Mouse (Mus musculus) hindbrain, embryonic 13.5 days (tissue): ENCODE measurements around the gene Coro1a. TPM values are rescaled to one million over a fixed set of nuclear protein-coding genes. Genes with fewer than 3 reads are reported as not detected.
"Not testable (repeated sequence)": the region's sequence is repeated elsewhere in the genome, so short reads cannot be mapped to it uniquely, and the experiment has no call there.

Experiments
- ATAC-seq: fragments of 200-750 bp; cut with Nextera tagmentation; 2 replicates; pipeline ENCODE4 v1.8.0; 2017; ENCODE audit warnings: moderate TSS enrichment; ENCODE audit not compliant: low FRiP score
- H3K27ac ChIP-seq: fragments of 300-500 bp; sonication (generic); 2 replicates; pipeline ENCODE4 v1.5.1; 2015; ENCODE audit warnings: inconsistent platforms, mild to moderate bottlenecking, moderate library complexity
- H3K27me3 ChIP-seq: fragments of 300-500 bp; sonication (generic); 2 replicates; pipeline ENCODE4 v1.6.1; 2015; ENCODE audit warnings: mild to moderate bottlenecking, inconsistent platforms
- H3K36me3 ChIP-seq: fragments of 300-500 bp; sonication (generic); 2 replicates; pipeline ENCODE4 v1.6.1; 2015; ENCODE audit warnings: mild to moderate bottlenecking, inconsistent platforms
- H3K4me1 ChIP-seq: fragments of 300-500 bp; sonication (generic); replicated peaks from 2 replicates; pipeline ENCODE4 v1.6.1; 2015; ENCODE audit warnings: inconsistent platforms
- H3K4me2 ChIP-seq: fragments of 300-500 bp; sonication (generic); 2 replicates; pipeline ENCODE4 v1.6.1; 2015; ENCODE audit warnings: inconsistent platforms, mild to moderate bottlenecking, moderate library complexity
- H3K4me3 ChIP-seq: fragments of 300-500 bp; sonication (generic); 2 replicates; pipeline ENCODE4 v1.5.1; 2015; ENCODE audit warnings: mild to moderate bottlenecking, inconsistent platforms
- H3K9ac ChIP-seq: fragments of 300-500 bp; sonication (generic); 2 replicates; pipeline ENCODE4 v1.6.1; 2015; ENCODE audit warnings: mild to moderate bottlenecking, inconsistent platforms
- H3K9me3 ChIP-seq: fragments of 300-500 bp; sonication (generic); 2 replicates; pipeline ENCODE4 v1.6.1; 2016; ENCODE audit warnings: inconsistent platforms
- WGBS: fragments of 180-500 bp; shearing (Covaris S2); methylation state at CpG from one replicate; pipeline ENCODE4 v1.1.7; 2015; 5-methylcytosine and 5-hydroxymethylcytosine counted together
- polyA plus RNA-seq: library from polyadenylated mRNA; unstranded; fragments of >200 nt; fragmentation: Nextera tagmentation; extraction: Ambion mirVana; gene quantifications from 2 replicates; pipeline ENCODE4 v1.2.1, GENCODE M21; 2015

Gene Coro1a
- polyA plus RNA-seq, 1 experiment from 2014 or later, result 81.4 TPM

DNA sequence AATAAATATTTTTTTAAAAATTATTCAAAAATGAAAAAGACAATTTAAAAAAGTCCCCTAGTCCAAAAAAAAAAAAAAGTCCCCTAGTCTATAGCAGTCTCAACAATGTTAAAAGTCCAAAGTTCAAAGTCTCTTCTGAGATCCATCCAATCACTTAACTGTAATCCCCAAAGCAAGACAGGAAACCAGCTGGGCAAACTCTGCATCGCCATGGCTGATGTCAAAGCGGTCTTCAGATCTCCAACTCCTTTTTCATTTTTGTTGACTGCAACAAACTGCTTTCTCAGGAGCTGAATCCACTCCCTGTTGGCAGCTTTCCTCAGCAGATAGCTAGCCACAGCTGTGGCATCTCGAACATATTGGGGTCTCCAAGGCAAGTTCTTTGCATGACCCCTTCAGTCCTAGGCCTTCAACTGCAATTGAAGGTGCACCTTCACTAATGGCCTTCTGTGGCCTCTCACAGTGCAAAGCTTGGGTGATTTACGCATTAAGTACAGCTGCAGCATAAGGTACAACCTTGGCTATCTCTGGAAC, 22.7 kb upstream of the Coro1a start:
- H3K36me3 ChIP-seq, H3K4me2 ChIP-seq, H3K27me3 ChIP-seq, H3K9ac ChIP-seq, H3K4me3 ChIP-seq, H3K4me1 ChIP-seq, ATAC-seq, H3K9me3 ChIP-seq, H3K27ac ChIP-seq: not testable (repeated sequence)
- WGBS, result 85% methylated on average over 4 of the region's 4 CpGs

DNA sequence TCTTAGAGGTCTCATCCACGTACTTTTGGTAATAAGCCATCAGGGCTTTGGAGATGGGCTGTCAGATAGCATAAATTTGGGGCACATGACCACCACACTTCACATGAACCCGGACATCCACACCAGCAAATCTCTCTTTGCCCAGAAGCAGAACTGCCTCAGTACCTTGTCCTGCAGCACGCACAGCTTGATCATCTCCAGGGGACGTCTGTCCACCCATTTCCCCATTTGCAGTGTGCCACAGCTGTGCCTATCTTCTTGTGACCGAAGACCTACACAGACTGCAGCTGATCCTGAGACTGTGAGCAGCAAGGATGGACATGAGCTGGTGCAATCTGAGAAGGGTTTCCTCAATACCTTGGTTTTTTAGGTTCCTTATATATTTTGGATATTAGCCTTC, 18.1 kb upstream of the Coro1a start:
- 86% methylated on average over 5 of the region's 5 CpGs for WGBS
- no peaks in the 10 kb centered on the region for H3K27me3 ChIP-seq
- no peak overlapping the region for H3K4me2 ChIP-seq
- H3K4me3 ChIP-seq, result no peak overlapping the region
- no peak for ATAC-seq
- peaks cover 5% of the 10 kb centered on the region; the same call in 1 of the 2 replicates for H3K9me3 ChIP-seq
- no peaks in the 10 kb centered on the region for H3K36me3 ChIP-seq
- no peak overlapping the region for H3K9ac ChIP-seq
- no peaks in the 10 kb centered on the region for H3K4me1 ChIP-seq
- H3K27ac ChIP-seq, result no peak overlapping the region

DNA sequence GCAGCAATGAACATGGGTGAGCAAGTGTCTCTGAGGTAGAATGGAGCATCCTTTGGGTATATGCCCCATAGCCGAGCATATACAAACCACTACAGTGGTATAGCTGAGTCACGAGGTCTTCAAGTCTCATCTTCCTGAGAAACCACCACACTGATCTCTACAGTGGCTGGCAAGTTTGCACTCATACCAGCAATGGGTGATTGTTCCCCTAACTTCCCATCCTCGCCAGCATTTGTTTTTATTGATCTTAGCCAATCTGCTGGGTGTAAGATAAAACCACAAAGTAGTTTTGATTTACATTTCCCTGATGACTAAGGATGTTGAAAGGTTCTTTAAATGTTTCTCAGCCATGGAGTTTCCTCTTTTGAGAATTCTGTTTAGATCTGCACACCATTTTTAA, 17.5 kb upstream of the Coro1a start:
- Histone ChIP-seq H3K9ac (no peak overlapping the region), H3K27me3 (no peaks in the 10 kb centered on the region)
- 84% methylated on average over 3 of the region's 3 CpGs for WGBS

DNA sequence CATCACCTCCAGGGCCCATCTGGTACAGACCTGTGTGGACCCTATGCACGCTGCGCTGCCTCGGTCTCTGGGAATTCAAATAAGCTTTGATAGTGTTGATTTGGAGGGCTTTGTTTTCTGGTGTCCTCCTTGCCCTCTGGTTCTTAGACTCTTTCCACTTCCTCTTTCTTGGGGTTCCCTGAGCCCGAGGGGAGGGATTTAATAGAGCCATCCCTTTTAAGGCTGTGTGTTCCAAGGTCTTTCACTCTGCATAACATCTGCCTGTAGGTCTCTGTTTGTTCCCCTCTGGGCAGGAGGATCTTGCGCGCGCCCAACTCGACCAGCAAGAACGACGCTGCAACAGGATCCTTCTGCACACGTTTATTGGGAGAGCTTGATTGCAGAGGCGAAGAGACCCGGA, 14.0 kb upstream of the Coro1a start:
- WGBS, result 91% methylated on average over 13 of the region's 13 CpGs
- H3K36me3 ChIP-seq, result no peaks in the 10 kb centered on the region
- H3K9ac ChIP-seq, result no peak overlapping the region
- H3K27ac ChIP-seq, result no peak overlapping the region
- H3K4me2 ChIP-seq, result no peak overlapping the region
- ATAC-seq, result no peak
- H3K27me3 ChIP-seq, result no peaks in the 10 kb centered on the region
- no peak overlapping the region for H3K4me3 ChIP-seq
- H3K4me1 ChIP-seq, result no peaks in the 10 kb centered on the region
- H3K9me3 ChIP-seq, result peaks cover 5% of the 10 kb centered on the region; the same call in 1 of the 2 replicates

More for the DNA sequence above, 17.5 kb upstream of the Coro1a start:
- no peaks in the 10 kb centered on the region for H3K4me1 ChIP-seq
- no peak for ATAC-seq
- no peaks in the 10 kb centered on the region for H3K36me3 ChIP-seq
- H3K9me3 ChIP-seq, result peaks cover 5% of the 10 kb centered on the region; the same call in 1 of the 2 replicates
- H3K4me2 ChIP-seq, result no peak overlapping the region
- H3K4me3 ChIP-seq, result no peak overlapping the region
- no peak overlapping the region for H3K27ac ChIP-seq

DNA sequence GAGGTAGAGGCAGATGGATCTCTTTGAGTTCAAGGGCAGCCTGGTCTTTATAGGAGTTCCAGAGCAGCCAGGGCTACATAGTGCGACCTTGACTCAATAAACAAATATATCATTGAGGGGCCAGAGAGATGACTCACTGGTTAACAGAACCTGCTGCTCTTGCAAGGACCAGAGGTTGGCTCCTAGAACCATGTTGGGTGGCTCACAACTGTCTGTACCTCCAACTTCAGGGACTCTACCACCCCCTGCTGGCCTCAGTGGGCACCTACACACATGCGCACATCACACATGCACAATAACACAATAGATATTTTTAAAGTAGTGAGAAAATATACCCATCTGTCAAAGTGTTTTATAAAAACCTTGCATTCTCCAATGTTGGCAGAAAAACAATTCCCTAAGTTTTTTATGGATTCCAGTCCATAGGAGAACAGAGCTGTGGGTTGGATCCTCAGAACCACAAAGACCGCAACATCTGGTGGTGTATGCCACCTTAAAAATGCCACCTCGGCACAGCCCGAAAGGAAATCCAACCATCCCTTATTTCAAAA, 11.3 kb upstream of the Coro1a start:
- Histone ChIP-seq H3K4me2 (no peak overlapping the region), H3K4me3 (no peak overlapping the region), H3K9ac (no peak overlapping the region), H3K4me1 (no peaks in the 10 kb centered on the region), H3K27me3 (no peaks in the 10 kb centered on the region), H3K36me3 (no peaks in the 10 kb centered on the region), H3K9me3 (peaks cover 5% of the 10 kb centered on the region; the same call in 1 of the 2 replicates), H3K27ac (no peak overlapping the region)
- ATAC-seq, result no peak
- WGBS, result 97% methylated on average over 5 of the region's 5 CpGs

DNA sequence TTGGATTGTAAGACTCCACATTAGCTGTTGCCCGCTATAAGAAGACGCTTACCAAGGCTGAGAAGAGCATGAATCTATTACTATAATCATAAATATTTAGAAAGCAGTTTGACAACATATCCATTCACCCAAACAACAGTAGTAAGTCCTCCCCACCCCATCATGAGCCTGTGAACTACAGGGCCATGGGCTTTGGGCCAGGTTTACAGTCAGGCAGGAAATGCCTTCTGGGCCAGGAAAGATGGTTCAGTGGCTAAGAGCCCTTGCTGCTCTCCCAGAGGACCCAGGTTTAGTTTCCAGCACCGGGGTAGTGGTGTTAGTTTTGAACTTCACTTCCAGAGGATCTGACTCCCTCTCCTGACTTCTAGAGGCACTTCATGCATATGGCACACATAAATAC, 10.0 kb upstream of the Coro1a start:
- 0 out of 2 replicates have a peak, but pooled peaks cover 3% of the 10 kb centered on the region for H3K9me3 ChIP-seq
- no peaks in the 10 kb centered on the region for H3K27me3 ChIP-seq
- H3K4me1 ChIP-seq, result no peaks in the 10 kb centered on the region
- no peak for ATAC-seq
- H3K4me2 ChIP-seq, result no peak overlapping the region
- H3K27ac ChIP-seq, result no peak overlapping the region
- H3K9ac ChIP-seq, result no peak overlapping the region
- no peaks in the 10 kb centered on the region for H3K36me3 ChIP-seq
- no peak overlapping the region for H3K4me3 ChIP-seq
- 90% methylated on average over 3 of the region's 3 CpGs for WGBS

DNA sequence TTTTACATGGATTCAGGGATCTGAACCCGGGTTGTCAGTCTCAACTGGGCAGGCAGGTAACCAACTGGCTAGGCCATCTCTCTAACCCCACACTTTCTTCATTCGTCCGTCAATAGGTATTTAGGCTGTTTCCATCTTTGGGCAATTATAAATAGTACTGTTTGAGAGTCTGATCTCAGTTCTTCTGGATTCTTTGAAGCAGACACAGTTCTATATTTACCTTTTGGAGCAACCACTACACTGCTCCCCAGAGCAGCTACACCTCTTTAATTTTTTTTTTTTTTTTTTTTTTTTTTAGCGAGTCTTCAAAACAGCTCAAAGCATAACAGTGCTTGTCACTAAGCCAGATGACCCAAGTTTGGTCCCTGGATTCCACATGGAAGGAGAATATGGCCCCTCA, 8.1 kb upstream of the Coro1a start:
- no peaks in the 10 kb centered on the region for H3K36me3 ChIP-seq
- no peak overlapping the region for H3K4me3 ChIP-seq
- H3K27me3 ChIP-seq, result no peaks in the 10 kb centered on the region
- H3K9ac ChIP-seq, result no peak overlapping the region
- no peak for ATAC-seq
- no peak overlapping the region for H3K27ac ChIP-seq
- no peaks in the 10 kb centered on the region for H3K4me1 ChIP-seq
- WGBS, result 81% methylated on average over 4 of the region's 4 CpGs
- no peaks in the 10 kb centered on the region for H3K9me3 ChIP-seq
- H3K4me2 ChIP-seq, result no peak overlapping the region

DNA sequence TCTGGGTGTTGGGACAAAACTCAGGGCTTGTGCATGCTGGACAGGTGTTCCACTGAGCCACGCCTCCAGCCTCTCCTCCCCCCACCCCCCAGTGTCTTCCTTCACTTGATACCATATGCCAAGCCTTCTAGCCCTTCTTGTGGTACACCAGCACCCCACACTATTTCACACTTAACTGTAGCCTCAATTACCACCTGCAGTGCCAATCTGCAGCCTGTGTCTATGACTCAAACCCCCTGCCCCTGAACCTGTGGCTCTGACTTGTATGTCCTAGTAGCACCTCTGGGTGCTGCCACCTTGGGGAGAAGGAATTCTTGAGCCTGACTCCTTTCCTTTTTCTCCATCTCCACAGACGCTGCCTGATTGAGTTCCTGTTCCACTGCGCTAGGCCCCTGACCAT, 4.3 kb upstream of the Coro1a start:
- no peaks in the 10 kb centered on the region for H3K36me3 ChIP-seq
- no peak overlapping the region for H3K4me2 ChIP-seq
- 74% methylated on average over 3 of the region's 3 CpGs for WGBS
- 0 out of 2 replicates have a peak, but pooled peaks cover 3% of the 10 kb centered on the region for H3K27me3 ChIP-seq
- H3K4me1 ChIP-seq, result no peaks in the 10 kb centered on the region
- ATAC-seq, result no peak
- H3K9me3 ChIP-seq, result no peaks in the 10 kb centered on the region
- no peak overlapping the region for H3K4me3 ChIP-seq
- H3K9ac ChIP-seq, result no peak overlapping the region
- no peak overlapping the region for H3K27ac ChIP-seq

DNA sequence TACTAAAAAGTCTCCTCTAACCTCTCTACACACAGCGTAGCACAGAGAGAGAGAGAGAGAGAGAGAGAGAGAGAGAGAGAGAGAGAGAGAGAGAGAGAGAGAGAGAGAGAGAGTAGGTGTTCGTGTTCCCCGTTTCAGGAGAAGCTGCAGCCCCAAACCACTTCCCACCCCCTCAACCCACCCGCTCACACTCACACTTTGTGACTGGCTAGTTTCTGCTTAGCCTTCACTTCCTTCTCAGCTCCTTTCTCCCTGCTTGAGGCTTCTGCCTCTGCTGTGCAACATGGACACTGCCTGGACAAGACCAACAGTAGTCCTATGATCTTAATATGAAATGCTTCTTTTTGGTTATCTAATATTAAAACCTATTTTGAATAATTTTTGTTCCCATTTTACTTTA, 2.7 kb upstream of the Coro1a start:
- Histone ChIP-seq H3K9ac (no peak overlapping the region), H3K36me3 (no peaks in the 10 kb centered on the region), H3K4me2 (no peak overlapping the region), H3K4me1 (peaks cover 3% of the 10 kb centered on the region), H3K27me3 (peaks cover 11% of the 10 kb centered on the region; the same call in 1 of the 2 replicates), H3K27ac (no peak overlapping the region), H3K9me3 (no peaks in the 10 kb centered on the region), H3K4me3 (no peak overlapping the region)
- ATAC-seq, result no peak
- WGBS, result 74% methylated on average over 4 of the region's 4 CpGs

DNA sequence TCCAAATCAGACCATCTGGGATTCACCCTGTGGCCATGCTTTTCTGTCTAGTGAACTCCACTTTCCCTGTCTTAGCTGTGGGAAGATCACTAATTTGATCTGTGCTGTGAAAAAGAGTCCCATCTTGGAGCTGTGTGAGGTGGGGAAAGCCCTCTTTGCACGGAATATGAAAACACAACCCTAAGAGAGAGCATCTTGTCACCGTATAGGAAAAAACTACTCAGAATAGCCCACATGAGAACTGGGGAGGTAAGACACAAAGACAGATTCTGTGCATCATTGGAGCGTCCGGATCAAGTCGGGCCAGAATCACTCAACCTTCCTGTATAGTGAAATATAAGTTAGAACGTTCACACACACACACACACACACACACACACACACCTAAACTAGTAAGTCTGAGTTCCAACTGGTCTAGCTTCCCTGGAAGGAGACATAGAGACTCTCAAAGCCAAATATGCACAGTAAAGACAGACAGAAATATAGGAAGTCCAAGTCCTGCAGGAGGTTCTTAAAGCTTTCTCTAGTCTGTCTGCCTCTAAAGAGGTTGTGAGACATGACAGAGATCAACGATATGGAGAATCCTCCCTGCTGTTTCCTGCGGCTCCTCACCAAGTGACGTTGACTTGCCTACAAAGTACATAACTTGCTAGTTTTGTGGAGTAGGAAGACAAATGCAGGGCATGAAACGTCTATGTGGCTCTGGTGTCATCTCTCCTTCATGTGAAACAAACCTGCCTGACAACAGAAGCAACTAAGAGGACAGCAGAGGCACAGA, 777 bp upstream of the Coro1a start:
- no peak overlapping the region for H3K27ac ChIP-seq
- H3K4me2 ChIP-seq, result no peak overlapping the region
- H3K4me1 ChIP-seq, result peaks cover 20% of the 10 kb centered on the region
- no peak overlapping the region for H3K9ac ChIP-seq
- peaks cover 13% of the 10 kb centered on the region; the same call in 1 of the 2 replicates for H3K27me3 ChIP-seq
- ATAC-seq, result no peak
- no peaks in the 10 kb centered on the region for H3K36me3 ChIP-seq
- no peaks in the 10 kb centered on the region for H3K9me3 ChIP-seq
- H3K4me3 ChIP-seq, result no peak overlapping the region
- 85% methylated on average over 10 of the region's 10 CpGs for WGBS

DNA sequence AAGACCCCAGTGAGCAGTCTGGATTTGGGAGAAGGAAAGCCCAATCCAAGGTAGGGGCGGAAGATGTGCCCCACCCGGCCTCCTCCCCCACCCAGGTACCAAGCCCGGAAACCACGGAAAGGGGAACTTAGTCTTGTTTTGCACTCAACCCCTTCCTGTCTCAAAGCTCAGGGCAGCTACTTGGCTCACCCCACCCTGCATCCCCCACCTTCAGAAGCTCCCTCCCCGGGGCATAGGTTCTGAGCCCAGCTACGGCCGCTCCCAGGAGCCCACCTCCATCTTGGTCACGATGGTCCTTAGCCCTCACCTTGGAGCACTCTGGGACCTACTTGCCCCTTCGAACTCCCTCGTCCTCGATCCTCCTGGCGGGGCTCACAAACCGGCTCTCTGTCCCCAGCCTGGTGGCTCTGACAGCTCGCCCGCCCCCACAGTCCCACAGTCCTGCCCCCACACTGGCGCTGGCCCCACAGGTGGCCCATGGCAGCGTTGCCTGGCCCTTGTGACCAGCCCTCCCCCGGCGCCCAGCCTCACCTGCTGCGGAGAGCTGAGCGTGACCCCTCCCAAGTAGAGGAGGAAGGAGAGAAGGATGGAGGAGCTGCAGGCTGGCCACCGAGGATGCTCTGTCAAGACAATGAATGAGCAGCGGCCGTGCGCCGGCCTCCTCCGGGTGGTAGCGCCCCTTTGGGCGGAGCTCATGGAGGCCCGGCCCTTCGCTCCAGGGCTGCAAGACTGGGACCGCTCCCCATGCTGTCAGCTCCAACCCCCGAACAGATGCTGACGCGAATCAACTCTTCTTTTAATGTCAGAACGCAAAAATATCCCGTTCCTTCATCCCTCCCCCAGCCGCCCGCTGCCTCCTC, 3.2 kb downstream of the Coro1a start:
- 1% methylated on average over 39 of the region's 39 CpGs for WGBS
- Histone ChIP-seq H3K27me3 (peaks cover 20% of the 10 kb centered on the region; the same call in 1 of the 2 replicates), H3K27ac (peak overlapping the region; percentile 86), H3K4me2 (peak overlapping the region; percentile 73), H3K9me3 (no peaks in the 10 kb centered on the region), H3K9ac (peak overlapping the region; percentile 92), H3K4me1 (peaks cover 57% of the 10 kb centered on the region), H3K4me3 (peak overlapping the region; percentile 72), H3K36me3 (peaks cover 12% of the 10 kb centered on the region)
- peak; percentile 83 for ATAC-seq

DNA sequence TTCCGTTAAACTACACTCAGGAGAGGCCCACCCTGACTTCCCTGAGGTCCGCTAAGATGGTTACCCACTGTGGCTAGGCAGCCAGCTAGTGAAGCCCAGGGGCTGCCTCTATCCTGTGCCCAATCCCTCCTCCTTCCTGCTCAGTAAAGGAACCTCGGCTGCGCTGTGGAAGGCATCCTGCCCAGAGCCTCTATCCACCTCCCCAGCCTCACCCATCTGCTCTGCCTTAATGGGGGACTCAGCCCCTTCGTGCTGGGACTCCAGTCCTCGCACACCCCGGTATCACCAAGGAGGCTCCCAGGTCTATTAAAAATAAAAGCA, 3.9 kb downstream of the Coro1a start:
- ATAC-seq, result no peak
- peaks cover 57% of the 10 kb centered on the region for H3K4me1 ChIP-seq
- WGBS, result 8% methylated on average over 7 of the region's 7 CpGs

More for the DNA sequence above, 3.9 kb downstream of the Coro1a start:
- Histone ChIP-seq H3K36me3 (peaks cover 17% of the 10 kb centered on the region), H3K4me3 (peak overlapping the region; percentile 72), H3K27ac (peak overlapping the region; percentile 86), H3K27me3 (peaks cover 20% of the 10 kb centered on the region; the same call in 1 of the 2 replicates), H3K9ac (peak overlapping the region; percentile 92), H3K9me3 (no peaks in the 10 kb centered on the region), H3K4me2 (peak overlapping the region; percentile 73)
